Mouse (Mus musculus) fibroblast of lung, adult 2 months (primary cell): ENCODE data around the gene Onecut1.

Experiments used
- DNase-seq: peaks from one replicate; pipeline ENCODE4 v3.0.0-alpha.2; 2011; ENCODE audit warnings: low read depth

Gene Onecut1

DNA sequence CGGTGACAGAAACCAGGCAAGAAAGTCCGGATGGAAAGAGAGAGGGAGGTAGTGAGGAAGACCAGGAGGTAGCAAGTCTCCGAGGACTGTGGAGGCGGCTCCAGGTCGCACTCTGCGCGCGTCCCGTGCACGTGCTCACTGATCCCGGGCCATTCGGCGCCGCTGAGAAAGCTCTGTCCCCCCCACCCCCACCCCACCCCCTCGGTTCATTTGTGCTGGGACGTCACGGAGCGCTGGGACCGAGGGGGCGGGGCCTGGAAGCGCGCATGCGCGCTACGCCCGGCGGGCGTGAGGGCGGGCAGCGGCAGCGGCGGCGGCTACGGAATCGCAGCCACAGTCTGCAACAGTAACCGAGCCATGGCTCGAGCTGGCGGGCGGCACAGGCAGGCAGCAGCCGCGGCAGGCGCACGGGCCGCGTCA lies at the start of gene Onecut1:
TSS of gene Onecut1 (plus strand) at position 361 of the 420 bp plus-strand sequence.
- no peak for DNase-seq

DNA sequence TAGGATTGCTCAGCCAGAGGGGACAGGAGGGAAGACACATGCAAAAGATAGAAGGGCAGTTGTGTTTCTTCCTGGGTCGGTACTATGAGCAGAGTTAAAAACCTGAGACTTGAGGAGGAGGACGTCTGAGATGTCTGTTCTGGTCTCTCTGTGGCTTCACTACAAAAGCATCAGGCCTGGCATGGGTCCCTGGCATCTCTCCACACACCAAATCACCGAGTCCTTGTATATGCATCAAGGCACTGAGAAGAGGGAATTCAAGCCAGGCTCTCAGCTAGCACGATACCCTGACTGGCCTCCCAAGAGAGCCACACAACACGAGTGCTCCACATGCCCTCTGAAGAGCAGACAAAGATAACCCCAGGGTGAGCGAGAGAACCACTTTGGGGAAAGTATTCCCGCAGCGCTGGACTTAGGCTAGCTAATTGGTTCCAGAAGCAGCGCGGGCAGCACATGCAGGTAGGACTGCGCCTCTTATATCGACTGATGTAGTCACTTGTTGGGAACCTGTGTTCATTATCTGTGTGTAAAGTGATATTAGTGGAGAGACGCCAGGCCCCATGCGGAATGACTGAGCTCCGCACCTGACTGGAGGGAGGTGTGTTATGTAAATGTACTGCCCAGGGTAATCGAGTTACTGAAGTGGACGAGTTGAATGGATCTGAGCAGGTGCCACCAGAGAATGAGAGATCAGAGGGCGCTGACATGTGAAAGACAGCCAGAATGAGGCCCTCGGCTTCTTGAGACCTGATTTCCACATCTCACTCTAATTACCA lies 41.8 kb upstream of the Onecut1 start:
- no peak for DNase-seq

DNA sequence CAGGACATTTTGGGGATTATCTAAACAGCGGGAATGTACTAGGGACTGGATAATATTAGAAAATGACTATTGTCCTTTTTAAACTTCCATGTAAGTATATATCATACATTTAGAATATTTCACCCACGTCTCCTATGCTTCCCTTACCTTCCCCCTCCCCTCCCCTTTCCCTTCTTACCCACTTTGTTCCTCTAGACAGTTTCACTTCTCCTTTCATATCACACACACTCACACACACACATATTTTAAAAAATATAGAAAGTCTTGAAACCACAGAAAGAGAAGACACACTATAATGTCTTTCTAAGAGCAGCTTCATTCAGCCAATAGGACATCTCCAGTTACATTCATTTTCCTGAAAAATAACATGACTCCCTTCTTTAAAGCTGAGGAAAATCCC lies 36.6 kb upstream of the Onecut1 start:
- DNase-seq, result no peak

DNA sequence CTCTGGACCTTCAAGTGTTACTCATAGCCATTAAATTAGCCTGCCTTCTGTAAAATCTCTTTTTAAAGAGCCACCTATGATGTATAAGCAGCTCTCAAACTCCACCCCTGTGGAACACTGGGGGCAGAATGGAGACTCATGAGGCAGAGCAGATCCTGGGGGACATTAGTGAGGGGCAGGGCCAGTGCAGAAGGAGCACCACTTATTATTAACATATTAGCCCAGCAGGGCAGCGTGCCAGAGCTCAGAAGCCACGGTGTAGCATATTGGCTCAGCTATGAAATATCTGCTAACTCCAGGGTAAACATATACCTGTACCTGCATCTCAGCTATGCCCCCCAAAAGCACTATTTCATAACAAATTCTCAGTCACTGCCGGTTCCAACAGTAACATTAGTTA lies 32.5 kb upstream of the Onecut1 start:
- DNase-seq, result no peak

DNA sequence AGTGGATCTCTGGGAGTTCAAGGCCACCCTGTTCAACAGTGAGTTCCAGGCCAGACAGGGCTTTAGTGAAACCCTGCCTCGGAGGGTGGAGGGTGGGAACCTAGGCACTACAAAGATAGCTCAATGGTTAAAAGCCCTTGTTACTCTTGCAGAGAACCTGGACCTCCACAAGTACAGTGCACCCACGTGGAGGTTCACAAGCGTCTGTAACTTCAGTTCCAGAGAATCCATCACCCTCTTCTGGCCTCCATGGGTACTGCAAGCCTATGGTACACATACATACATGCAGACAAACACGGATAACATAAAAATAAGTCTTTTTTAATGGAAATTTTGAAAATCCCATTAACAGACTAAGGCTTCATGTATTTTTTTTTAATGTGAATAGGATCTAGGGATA lies 18.8 kb upstream of the Onecut1 start:
- no peak for DNase-seq

DNA sequence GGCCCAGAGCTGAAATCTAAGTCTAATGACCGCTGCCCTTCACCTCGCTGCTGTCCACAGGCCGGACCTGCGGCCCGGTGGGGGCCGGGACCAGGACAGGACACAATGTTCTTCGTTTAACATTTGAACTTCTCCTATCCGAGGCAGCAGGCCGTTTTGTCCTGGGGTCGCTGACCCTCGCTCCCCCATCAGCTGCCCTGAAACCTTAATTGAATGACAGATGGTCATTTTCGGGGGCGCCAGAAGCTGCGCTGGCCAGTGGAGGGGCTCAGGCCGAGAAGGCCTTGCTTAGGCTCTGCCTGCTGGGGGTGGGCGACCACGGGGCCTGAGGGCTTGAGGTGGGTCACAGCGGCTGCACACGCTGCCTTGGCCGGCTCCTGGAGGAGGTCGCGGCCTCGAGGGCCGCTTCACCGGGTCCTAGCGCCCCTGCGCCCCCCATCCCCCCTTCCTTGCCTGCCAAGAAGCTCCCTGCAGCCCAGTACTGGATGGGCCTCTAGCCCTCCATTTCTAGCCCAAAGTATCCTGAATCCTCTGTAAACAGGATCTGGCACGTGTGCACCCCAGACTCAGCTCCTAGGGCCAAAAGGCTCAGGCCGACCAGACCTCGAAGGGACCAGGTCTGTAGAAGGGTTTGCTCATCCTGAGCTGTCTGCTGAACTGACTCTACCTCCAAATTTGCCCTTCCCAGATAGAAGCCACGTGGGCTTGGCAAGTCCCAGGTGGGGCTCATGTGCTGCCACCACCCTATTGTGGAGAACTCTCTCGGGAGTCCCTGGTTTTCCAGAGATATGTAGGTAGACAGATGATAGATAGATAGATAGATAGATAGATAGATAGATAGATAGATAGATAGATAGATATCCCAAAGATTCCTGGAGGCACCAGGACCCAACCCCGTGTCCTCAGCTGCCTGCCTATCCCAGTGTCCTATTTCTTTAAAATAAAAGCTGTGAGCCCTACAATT lies 14.6 kb upstream of the Onecut1 start:
- no peak for DNase-seq

DNA sequence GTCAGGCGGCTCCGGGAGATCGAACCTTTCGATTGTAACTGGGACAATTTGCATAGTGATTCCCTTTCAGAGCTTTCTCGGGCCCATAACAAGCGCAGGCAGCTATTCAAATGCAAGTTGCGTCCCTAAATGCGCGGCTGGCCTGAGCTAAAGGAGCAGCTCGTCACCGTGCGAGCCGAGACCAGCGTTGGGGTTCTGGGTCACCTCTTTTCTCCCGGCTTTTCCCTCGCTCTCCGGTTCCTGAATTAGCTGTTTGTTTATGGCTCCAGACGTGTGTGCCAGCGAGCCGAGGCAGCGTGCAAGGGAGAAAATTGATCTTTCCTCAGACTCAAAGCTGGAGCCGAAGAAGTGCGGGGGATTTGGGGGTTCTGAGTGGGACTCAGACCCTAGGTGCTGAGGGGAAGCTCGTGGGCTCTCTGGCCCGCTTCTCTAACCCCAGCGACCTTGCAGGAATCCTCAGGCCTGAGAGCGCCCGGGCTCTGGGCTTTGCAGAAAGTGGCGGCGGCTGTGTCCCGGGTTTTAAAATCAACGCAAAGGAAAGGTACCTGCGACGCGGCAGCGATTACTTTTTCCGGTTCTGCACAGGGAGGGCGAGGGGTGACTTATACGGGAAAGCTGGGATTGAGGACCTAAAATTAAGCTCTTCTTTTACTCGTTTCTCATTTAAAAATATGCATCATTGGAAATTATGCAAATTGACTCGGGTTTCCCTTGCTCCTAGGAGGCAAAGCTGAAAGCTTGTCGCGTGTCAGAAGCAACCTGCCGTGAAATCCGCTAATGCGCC lies 13.1 kb upstream of the Onecut1 start:
- DNase-seq, result no peak

DNA sequence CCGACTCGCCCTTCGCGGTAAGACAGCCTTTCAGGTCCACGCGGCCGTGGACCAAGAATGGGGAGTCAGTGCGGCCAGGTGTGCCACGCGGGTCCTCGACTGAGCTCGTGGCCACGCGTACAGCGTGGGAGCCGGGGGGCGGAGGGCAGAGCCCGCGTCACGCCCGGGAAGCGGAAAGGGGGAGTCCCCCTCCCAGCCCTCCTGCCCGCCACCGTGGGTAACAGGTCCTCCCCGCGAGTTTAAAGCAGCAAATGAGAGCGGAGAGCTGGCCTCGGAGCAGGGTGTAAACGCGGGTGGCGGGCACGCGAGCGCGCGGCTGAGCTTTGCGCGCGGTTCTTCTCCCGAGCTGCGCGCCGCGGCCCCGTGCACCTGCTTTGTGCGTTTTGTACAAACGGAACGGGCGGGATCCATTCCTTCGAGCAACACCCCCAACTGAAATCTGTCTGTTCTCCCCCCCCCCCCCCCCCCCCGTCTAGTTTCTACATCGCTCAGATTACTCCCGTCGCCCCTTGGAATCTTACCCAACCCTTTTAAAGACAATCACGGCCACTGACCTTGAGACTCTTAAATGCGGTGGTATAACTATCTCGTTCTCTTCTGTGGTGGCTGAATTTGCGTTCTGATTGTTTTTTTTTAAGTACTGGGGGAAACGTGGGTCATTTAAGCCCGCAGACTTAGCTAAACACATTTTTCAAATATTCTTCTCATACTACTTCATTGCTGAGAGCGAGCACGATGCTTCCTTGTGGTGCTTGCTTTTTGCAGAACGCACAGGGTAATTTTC lies 12.3 kb upstream of the Onecut1 start:
- DNase-seq, result no peak

DNA sequence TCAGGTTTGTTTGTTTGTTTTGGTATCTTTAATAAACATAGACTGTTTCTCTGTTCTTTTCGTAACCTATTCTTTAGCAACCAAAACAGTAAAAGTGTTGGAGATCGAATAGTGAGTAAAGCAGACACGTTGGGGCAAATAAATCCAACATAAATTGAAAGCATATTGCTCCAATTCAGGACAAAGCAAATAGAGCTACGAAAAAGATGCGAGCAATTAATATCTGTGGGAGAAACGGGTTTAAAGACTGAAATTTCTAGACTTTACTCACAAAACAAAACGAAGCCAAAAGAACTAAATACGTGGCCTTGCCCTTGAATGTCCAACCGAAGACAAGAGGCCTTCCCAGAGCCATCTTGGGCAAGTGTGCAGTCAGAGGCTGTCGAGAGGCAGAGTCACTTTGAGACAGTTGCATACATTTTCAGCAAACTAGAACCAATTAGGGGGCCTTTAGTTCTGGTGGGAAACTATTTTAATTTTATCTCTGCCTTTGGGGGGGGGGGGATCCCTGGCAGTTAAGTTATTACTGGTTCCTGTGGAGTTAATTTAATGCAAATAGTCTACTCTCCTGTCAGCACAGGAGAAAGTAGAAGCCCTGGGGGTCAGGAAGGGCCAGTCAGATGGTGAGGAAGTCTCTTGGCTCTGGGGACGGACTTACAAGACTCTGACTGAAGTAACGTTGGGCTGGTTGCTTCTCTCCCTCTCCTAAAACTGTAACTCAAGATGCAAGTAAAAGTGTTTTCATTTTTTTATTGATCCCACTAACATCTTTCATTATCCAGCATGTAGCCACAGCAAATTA lies 11.5 kb upstream of the Onecut1 start:
- no peak for DNase-seq

DNA sequence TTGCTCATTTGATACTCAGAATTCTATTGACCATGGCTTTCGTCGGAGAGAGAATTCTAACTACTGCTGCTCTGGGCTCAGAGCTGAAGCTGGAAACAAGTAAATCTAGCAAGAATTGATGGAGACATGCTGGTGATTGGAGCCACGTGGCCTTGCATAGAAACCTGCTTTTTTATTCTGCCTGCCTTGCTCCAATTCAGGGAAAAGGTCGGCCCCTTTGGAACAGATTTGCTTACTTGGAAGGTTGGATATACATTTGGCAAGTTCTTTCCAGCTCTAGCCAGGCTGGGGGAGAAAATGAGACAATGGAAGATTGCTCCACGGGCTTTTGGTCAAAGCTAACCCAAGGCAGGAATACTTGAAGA lies 11.0 kb upstream of the Onecut1 start:
- no peak for DNase-seq

DNA sequence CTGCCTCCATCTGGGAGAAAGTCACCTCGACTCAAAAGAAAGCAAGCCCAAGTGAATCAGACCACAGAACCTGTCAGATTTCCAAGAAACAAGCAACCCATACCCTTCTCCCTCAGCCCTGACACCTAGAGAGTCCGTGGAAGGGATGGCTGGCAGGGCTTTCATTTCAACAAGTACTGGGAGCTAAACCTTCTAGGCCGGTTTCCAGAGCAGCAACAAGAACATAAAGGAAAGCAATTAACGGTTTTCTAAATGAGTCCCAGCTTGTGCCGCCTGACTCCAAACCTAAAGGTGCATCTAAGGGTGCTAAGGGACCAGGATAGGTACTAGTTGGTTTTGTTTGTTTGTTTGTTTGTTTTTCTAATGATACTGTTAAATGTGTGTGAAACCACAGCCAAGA lies 10.1 kb upstream of the Onecut1 start:
- no peak for DNase-seq

DNA sequence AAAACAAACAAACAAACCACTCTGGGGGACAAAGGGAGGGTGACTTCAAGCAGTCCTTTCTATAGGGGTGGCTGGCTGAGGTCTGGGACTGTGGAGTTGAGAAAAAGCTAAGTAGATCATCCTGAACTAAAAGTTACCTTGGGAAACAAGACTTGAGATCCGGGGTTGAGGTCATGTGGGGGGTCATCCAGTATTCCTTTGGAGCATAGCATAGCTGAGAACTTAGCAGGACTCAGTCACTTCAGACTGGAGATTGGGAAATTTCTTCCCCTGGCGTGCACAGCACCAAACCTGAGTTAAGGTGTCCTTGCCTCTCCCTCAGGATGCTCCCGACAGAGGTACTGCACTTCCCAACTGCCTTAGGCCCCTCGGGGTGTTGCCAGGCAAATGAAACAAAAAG lies 9.4 kb upstream of the Onecut1 start:
- DNase-seq, result no peak

DNA sequence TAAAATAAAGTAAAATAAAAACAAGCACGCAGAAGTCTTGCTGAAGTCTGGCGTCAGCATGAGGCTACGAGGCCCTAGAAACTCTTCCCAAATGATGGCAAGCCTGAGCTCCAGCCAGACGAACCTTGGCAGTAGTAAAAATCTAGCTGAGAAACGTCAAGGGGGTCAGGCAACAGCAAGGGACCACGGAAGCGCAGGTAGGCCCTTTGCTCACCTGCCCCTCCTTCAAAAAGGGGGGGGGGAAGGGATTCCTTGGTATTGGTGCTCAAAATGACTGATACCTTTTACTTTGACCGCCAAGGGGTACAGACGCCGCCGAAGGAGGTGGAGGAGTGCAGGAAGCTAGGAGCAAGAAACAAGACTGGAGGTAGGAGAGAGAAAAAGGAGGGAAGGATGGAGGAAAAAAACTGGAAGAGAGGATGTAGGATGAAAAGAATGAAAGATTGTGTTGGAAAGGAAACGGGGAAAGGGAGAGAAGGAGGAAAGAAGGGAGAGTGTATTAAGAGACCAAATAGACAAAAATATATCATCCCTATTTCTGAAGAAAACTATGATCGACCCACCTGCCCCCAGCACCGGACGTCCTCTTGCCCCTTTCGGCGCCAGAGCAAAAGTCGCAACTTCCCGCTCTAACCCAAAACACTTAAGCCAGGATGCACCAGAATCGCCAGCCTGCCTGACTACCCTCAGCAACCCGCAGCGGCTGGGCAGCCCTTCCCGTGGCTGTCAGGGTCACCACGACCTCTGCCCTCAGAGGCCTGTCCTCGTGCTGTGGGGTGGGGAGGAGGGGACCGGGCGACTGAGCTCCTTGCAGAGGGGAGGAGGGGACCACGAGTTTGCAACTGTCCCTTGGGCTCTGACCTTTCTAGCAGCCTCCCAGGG lies 8.3 kb upstream of the Onecut1 start:
- DNase-seq, result no peak

DNA sequence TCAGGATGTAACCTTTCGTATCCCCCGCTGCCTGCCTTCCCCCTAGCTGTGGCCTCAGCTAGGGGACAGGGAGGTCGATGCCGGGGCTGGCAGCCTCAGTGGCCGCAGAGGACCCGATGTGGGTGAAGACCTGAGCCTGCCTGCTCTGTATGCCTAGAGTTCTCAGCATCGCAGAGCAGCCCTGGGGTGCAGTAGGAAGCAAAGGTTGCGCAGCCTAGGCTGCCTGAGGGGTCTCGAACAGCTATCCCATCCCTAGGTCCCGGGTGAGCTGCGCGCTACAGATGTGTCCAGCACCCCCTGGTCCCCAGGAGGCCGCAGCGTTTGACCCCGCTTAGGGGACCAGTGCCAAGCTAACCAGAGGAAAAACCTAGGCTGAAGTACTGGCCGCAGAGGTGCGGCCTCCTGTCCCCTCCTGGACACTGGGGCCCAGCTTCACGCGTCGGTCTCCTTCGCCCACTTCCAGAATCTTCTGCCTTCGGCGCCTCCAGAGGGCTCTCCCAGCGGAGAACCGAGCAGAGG lies 7.6 kb upstream of the Onecut1 start:
- DNase-seq, result no peak

DNA sequence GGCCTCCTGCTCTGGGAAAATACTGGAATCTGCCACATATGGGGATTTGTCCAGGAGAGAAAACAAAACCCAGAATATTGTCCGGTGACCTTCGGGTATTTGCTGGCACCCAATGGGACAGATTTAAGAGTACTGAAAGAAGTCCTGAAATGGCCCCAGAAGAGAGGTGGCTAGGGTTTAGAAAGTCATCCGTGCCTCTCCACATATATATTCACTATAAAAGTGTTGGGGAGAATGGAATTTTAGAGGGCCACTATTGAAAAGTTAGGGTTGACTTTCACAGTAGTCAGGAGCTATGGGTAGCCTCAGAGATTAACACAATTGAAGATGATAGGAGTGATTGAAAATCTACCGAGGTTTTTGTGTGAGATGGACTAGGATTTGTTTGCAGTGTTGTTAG lies 6.3 kb upstream of the Onecut1 start:
- DNase-seq, result no peak

DNA sequence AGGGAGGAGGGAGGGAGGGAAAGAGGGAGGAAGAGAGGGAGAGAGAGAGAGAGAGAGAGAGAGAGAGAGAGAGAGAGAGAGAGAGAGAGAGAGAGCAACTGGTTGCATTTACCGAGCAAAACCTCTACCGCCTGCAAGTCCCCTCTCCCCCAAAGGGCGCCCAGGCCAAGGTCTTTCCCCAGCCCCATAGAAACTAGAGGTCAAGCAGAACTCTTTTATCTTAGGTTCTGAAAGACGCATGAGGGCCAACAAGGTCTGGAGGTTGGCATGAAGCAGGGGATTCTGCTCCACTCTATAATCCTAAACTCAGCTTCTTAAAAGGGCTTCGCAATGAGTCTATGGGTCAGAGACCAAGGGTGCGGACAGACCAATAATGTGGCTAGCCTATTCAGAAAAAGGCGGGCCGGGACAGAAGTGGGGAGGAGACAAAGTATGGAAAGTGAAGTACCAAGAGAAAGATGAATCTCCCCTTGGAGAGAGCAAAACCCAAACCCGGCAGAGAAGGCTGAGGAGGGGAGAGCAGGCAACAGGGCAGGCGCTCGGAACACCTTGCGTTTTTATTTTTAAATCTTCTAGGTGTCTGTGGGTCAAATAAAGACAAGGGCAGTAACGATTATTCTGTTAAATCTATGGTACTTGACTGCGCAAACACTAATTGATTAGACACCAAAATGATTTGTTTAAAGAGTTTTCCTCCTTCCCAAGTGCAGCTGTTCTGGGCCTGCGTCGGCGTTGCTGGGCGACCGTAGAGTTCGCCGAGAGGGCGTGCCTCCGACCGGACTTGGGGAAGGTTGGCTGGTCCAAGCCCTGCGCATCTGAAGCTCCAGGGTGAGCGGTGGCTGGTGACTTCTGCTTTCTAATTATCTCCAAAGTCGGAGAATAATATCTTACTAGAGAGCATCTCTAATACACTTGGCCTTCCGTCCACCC lies 4.9 kb upstream of the Onecut1 start:
- no peak for DNase-seq

DNA sequence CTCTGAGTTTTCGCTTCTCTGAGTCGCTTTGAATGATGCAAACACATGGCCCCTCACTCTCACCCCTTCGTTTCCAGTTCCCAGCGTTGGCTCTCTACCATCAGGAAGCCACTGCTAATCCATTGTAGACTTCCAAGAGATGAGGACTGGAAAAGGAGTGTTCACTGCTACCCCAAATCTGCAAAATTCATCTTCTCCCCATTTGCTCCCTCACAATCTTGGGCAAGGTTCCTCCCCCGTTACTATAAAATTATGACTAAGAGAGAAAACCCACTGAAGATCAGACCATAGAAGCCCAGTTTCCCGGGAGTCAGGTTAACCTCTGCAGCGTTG lies 4.2 kb upstream of the Onecut1 start:
- DNase-seq, result no peak

DNA sequence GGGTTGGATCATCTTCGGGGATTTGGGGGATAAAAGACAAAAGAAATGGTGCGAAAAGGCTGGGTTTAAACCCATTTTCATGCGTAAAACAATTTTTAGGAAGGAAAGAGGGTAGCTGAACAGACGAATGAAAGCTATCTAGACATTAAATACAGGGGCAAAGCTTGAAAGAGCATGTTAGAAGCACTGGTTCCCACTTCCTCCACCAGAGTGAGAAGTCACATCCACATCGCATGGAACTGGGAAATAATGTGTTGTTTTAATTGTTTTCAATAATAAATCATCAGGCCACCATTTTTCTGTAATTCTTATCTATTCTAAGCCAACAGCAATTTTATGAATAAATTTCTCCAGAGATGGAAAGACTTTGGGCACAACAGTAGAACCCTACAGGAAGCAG lies 3.6 kb upstream of the Onecut1 start:
- no peak for DNase-seq

DNA sequence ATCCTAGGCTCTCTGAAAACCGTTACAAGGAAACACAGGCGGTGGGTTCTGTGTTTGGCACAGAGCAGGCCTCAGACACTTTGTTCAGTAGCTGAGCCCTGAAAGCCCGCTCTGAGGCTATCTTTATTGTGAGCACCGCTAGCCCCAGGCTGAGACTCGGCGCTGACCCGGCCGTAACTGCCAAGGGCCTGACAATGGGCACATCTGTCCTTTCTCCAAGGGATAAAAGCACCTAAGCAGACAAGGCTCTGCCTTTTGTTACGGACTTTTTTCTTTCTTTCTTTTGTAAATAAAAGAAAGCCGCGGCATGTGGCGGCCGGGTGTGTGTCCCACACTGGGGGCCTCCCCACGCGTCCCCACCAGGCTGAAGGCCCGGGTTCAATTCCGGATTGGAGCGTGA lies 1.3 kb upstream of the Onecut1 start:
- DNase-seq, result no peak
